Mouse (Mus musculus) liver, postnatal 0 days (tissue): ENCODE measurements around the gene Dab1.

Experiments
- CTCF ChIP-seq: sonication (generic); IDR thresholded peaks from 2 replicates; pipeline ENCODE4 v1.5.1; 2016; ENCODE audit warnings: antibody characterized with exemption, low read depth
- EP300 ChIP-seq: IDR thresholded peaks from 2 replicates; pipeline ENCODE4 v1.6.1; 2016; ENCODE audit warnings: antibody characterized with exemption, low read depth, mild to moderate bottlenecking

GRCm38 (mm10) chr4:103722738-103723137 is 103.6 kb downstream of the Dab1 start:
- no peak for TF ChIP-seq EP300
- no peak for TF ChIP-seq CTCF
